Mouse (Mus musculus): ENCODE measurements around the gene Specc1.

Gene Specc1

GRCm38 (mm10) chr11:62016985-62017384 is 60.4 kb downstream of the Specc1 start:
- no peak for DNase-seq (ENCODE audit: low spot score)

GRCm38 (mm10) chr11:62018315-62019205 is 62.0 kb downstream of the Specc1 start:
- DNase-seq (ENCODE audit: low spot score) = no peak

DNA sequence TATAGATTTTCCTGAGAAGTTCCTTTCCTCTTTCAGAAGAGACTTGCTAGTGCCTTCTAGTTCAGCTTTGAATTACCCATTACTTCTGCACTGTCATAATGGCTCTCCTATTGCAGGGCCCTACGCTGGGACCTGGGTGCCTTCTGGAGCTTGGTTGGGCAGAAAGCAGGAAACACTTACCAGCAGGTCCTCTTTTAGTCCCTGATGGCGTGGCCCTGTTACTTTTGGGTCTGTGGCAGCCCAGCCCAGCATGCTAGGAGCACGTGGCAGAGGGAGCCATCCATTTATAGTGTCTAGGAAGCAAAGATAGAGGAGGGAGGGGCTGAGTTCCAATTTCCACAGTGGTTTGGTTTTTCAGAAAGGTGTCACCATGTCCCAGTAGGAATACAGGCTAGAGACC is 63.3 kb downstream of the Specc1 start:
- no peak for DNase-seq (ENCODE audit: low spot score)

- no peak for DNase-seq (ENCODE audit: low spot score)
Observed at GRCm38 (mm10) chr11:62020898-62021297, 64.3 kb downstream of the Specc1 start.

- DNase-seq (ENCODE audit: low spot score) = no peak
Observed at GRCm38 (mm10) chr11:62022105-62022504, 65.5 kb downstream of the Specc1 start.

DNA sequence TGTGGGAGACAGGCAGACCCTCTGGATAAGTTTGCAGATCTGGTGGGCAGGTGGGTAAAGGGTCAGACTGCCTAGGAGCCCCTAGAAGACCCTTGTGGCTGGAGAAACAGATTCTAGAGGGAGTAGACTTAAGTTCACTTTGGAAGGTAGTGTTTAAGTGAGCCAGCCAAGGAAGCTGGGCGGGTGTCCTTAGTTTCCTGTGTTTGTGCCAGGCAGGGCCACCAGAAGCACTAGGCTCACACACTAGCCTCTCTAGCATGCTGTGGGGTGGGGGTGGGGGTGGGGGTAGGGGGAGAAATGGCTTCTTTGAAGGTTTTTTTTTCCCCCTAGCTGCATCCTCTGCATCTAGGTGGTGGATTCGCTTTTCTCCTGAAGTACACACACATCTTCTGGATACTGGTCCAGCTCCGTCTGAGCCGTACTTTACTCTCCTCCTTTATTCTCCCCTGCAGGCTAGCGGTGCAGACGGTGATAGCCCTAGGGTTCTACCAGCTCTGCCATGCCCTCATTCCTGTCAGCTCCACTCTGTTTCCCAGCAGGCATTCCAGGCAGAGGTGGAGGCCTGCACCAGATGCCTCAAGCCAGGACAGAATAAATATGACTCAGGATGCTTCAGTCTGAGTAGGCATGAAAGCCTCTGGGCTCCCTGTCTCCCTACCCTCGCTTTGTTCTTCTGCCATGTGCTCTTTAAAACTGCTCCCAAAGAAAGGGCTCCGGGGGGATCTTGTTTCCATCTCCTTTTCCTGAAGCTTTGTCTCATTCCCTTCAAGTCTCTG is 66.3 kb downstream of the Specc1 start:
- no peak for DNase-seq (ENCODE audit: low spot score)

GRCm38 (mm10) chr11:62023494-62024233 is 67.1 kb downstream of the Specc1 start:
- no peak for DNase-seq (ENCODE audit: low spot score)

GRCm38 (mm10) chr11:62024234-62024601 is 67.7 kb downstream of the Specc1 start:
- DNase-seq (ENCODE audit: low spot score) = no peak

- no peak for DNase-seq (ENCODE audit: low spot score)
Observed at GRCm38 (mm10) chr11:62024952-62025351, 68.4 kb downstream of the Specc1 start.

- DNase-seq (ENCODE audit: low spot score) = no peak
Observed at GRCm38 (mm10) chr11:62025770-62026169, 69.2 kb downstream of the Specc1 start.

GRCm38 (mm10) chr11:62026345-62026815 is 69.8 kb downstream of the Specc1 start:
- no peak for DNase-seq (ENCODE audit: low spot score)

DNA sequence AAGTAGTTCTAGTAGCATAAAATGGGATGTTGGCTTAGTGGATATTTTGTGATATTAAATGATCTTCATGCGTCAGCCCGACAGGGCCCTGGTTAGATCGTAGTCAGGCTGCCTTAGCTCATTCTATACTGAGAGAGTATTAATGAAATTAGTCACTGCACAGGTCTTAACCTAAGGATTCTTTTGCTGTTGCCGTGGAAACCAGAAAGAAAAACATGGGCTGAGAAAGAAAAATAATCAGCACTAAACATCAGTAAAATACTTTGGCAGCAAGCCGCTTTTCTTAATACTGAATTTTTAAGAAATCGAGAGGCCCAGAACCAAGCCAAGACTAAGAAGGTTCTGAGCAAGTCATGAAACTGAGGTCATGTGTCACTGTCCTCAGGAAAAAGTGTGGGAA is 70.7 kb downstream of the Specc1 start:
- no peak for DNase-seq (ENCODE audit: low spot score)

GRCm38 (mm10) chr11:62027705-62028104 is 71.1 kb downstream of the Specc1 start:
- no peak for DNase-seq (ENCODE audit: low spot score)

DNA sequence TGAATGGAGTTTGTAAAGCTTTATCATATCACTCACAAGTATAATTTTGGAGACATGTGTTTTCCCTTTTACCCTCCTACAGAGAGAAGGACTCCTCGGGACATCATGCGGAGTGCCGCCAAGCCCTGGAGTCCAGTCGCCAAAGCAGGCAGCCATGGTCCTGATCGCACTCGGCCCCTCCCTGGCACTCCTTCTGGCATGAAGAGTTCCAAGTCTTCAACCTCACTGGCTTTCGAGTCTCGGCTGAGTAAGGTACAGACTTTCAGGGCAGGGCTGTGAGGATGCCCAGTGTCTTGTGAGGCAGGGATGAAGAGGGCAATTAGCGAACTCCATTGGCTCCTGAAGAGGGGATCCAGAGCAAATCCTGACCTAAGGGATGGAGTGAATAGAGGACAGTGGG is 72.6 kb downstream of the Specc1 start:
- DNase-seq (ENCODE audit: low spot score) = no peak

GRCm38 (mm10) chr11:62034564-62034963 is 78.0 kb downstream of the Specc1 start:
- no peak for DNase-seq (ENCODE audit: low spot score)

- DNase-seq (ENCODE audit: low spot score) = no peak
Observed at GRCm38 (mm10) chr11:62035220-62035619, 78.7 kb downstream of the Specc1 start.

DNA sequence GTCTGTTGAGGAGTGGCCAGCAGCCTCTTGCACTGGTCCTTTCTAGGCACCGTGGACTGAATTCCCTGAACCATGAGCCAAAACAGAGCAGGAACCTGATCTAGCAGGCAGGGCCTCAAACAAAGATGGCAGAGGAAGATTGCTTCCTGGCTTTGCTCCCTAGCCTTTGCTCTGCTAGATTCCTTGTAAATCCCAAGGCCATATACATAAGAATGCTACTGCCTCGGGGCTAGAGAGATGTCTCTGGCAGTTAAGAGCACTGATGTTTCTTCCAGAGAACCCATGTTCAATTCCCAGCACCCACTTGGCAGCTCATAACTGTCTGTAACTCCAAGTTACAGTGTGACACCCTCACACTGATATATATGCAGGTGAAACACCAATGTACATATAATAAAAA is 83.6 kb downstream of the Specc1 start:
- no peak for DNase-seq (ENCODE audit: low spot score)

DNA sequence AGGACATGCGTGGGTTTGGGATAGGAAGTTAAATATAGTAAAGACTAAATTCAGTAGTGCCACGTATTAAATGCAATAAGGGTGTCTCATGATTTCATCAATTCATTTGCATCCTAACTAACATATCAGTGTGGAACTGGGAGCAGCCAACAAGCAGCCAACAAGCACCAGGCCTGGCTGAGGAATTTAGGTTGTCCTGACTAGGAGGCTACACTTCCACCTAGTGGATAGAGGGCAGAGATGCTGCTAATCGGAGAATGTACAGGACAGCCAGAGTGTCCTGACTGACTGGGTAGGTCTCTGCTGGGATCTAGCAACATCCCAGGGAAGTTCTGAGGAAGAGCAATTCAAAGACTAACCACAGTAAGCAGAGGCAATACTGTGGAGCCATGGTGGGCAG is 88.1 kb downstream of the Specc1 start:
- DNase-seq (ENCODE audit: low spot score) = peak; percentile 70

DNA sequence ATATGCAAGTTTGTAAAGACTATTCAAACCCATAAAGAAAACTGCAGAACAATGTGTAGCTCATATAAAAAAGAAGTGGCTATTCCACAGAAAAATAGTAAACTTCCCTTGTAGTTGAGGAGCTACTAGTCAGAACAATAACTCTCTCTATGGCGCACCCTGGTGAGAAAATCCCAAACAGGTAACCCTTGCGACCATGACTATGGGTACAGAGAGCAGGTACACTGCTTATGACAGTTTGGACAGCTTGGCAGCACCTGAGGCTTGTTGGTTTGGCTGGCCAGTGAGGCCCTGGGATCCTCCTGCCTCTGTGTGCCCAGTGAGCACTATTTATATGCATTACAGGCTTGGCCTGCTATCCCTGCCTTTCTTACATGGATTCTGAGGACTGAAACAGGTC is 89.4 kb downstream of the Specc1 start:
- DNase-seq (ENCODE audit: low spot score) = no peak

- DNase-seq (ENCODE audit: low spot score) = peak; percentile 90
Observed at GRCm38 (mm10) chr11:62047817-62048640, 91.5 kb downstream of the Specc1 start.

- no peak for DNase-seq (ENCODE audit: low spot score)
Observed at GRCm38 (mm10) chr11:62049170-62049569, 92.6 kb downstream of the Specc1 start.
